Mouse (Mus musculus): ENCODE results near the gene Cidec. TPM values are rescaled to one million over a fixed set of nuclear protein-coding genes. Genes with fewer than 3 reads are reported as not detected.

The Cidec gene
- total RNA-seq, 2 experiments from 2014 or later, result 3.9 to 6.4 TPM

GRCm38 (mm10) chr6:113405483-113405882 is 30.1 kb downstream of the Cidec start:
- no peak for DNase-seq

DNA sequence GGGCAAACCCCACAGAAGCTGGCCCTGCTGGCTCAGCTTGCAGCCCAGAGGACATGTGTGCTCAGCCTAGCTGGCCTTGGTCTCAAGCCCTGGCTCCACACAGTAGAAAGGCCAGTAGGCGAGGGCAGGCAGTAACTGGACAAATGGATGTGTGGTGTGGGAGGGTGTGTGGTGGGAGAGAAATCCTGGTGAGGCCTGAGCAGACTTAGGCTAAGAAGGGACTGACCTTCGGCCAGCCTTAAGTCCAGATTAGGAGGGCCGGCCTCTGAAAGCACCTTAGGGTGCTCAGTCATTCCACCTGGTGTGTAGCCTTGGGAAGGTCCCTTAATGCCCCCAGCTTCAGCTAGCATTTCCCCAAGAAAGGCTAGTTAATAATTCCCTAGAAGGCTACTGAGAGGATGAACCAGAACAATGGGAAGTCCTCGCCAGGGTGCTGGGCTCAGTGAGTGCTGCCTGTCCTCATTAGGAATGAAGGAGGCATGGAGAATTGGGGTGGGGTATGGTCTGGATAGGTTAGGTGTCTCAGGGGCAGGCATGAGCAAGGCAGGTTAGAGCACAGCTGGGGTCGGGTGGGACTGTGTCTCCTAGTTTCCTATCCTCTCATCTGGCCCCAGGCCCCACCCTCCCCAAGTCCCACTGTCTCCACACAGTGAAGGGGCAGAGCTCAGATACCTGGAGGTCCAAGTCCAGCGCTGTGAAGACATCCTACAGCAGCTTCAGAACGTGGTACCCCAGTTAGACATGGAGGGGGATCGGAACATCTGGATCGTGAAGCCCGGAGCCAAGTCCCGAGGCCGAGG is 30.7 kb downstream of the Cidec start:
- no peak for DNase-seq

DNA sequence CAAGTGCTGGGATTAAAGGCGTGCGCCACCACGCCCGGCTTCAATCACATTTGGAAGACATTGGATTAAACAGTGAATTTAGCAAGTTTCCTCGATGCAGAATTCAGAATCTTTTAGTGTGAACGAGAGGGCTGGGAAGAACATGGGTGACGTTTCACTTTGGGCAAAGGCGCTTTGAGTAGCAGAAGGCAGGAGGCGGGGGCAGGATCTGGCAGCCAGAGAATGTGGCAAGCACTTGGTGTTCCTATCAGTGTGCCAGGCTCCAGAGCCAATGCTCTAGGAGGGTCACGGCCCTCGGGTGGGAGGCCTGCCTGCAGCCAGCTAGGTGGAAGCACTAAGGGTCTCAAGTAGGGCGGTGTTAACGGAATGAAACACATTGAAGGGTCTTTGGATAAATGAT is 33.5 kb downstream of the Cidec start:
- DNase-seq, result no peak

DNA sequence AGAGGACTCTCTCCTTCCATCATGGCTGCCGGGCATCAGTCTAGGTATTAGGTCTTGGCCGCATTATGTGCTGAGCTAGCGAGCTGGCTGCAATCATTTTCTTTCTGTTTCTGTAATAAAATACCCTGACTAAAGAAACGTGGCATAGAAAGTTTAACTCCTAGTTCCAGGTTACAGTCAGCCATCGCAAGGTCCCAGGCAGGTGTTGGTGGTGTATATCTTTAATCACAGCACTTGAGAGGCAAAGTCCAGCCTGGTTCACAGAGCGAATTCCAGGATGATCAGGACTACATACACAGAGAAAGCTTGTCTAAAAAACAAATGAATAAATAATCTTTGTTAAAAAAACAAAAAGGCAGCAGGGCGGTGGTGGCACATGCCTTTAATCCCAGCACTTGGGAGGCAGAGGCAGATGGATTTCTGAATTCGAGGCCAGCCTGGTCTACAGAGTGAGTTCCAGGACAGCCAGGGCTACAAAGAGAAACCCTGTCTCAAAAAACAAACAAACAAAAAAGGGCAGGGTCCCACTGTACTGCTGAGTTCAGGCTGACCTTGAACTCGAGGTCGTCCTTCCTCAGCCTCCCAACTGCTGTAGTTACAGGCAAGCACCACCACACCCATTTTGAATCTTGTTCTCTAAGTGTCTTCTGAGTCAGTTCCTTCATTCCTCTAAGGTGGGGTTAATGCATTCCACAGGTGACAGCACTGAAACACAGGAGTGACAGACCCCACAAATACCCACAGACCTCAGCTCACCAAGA is 39.1 kb downstream of the Cidec start:
- no peak for DNase-seq

- no peak for DNase-seq
Observed at GRCm38 (mm10) chr6:113395501-113395900, 40.1 kb downstream of the Cidec start.

GRCm38 (mm10) chr6:113394811-113395210 is 40.7 kb downstream of the Cidec start:
- DNase-seq, result no peak

- DNase-seq, result no peak
Observed at GRCm38 (mm10) chr6:113393951-113394350, 41.6 kb downstream of the Cidec start.

DNA sequence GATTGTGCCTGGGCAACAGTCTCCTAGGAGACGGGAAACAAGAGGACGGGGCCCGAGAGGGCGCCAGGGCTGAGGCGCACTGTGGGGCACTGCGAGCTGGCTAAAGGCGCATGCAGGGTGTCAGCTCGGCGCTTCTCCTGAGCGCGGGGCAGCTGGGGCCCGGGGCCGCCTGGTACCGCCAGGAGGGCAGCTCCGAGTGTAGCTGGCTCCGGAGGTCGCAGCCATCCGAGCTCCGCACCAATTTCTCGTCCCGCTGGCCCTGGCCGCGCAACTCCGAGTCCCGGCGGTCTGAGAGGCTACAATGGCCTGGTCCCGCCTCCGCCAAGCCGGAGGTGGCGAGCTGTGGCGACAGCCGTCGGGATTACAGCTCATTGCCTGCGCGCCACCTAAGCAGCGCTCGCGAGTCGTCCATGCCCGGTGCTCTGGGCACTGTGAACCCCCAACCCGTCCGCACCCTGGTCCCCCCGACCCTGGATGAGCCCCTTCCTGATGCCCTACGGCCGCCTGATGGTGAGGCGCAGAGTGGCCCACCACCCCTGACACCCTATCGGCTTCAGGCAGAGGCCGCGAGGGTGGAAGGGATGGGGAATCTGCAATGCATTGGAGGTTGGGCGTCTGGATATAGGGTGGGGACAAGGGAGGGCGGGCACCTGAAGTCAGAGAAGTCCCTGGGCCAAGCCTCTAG is 43.0 kb downstream of the Cidec start:
- peak; percentile 58 for DNase-seq

DNA sequence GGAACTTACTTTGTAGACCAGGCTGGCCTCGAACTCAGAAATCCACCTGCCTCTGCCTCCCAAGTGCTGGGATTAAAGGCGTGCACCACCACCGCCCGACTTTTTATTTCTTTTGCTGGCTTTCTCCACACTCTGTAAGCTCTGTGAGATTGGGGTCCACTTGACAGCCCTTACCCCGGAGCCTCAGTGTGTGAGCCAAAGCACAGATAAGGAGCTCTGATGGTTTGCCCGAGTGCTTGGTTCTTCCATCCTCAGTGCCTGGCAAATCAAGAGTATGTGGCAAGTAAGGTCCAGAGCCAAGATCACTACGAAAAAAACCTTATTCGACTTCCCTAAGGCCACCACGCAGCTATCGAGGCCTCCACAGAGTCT is 43.6 kb downstream of the Cidec start:
- no peak for DNase-seq

DNA sequence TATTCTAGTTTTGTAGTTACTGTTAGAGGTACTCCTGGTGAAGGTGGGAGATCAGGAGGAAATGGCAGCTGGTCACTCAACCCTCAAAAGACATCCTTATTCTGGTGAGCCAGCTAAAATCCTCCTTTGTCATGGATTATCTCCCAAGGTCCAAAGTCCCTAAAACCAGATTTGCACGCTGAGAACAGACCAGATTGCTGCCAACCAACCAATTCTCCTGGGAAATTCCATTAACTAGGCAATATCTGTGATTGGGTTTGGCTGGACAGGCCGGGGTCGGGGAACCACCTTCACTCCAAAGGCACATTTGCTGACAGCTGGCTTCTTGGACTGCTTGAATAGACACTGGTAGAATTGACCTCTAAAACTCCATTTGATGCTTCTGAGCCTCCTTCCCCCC is 44.8 kb downstream of the Cidec start:
- DNase-seq, result no peak

GRCm38 (mm10) chr6:113388960-113389359 is 46.6 kb downstream of the Cidec start, which contains the start of gene Ttll3:
TSS of gene Ttll3 (plus strand) at chr6:113389260.
- DNase-seq, result no peak

DNA sequence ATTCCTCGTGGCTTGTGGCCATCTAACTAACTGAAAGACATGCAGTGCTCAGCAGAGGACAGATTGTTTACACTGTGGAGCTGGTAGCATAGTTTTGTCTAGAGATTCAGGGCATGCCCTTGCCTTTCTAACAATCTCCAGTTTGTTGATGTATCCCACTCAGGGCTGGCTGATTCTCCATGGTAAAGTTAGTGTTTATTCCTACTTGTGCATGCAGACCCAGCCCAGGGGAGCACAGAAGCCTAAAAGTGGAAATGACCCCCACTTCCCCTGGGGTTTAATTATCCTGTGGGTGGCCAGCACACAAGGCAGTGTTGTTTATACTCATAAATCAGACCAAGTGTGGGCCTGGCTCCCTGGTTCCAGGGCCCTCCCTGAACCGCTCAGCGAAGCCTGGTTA is 49.5 kb downstream of the Cidec start:
- no peak for DNase-seq

- DNase-seq, result no peak
Observed at GRCm38 (mm10) chr6:113385160-113385714, 50.3 kb downstream of the Cidec start.

GRCm38 (mm10) chr6:113384351-113384927 is 51.1 kb downstream of the Cidec start:
- no peak for DNase-seq

DNA sequence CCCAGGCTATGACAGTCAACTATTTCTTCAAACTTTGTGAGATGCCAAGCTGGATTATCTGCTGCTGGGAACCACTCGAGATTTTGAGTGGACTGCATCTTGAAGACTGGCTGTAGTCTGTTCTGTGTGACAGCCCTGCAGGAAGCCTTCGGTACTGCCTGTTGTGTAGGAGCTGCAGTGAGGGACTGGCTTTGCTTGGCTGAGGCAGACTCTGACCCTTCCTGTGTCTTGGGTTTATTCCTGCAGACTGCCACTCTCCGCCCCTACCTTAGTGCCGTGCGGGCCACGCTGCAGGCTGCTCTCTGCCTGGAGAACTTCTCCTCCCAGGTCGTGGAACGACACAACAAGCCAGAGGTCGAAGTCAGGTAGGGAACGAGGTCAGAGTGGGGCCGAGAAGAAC is 55.1 kb downstream of the Cidec start:
- no peak for DNase-seq

- DNase-seq, result no peak
Observed at GRCm38 (mm10) chr6:113379246-113379645, 56.3 kb downstream of the Cidec start.

- DNase-seq, result peak; percentile 89
Observed at GRCm38 (mm10) chr6:113377496-113378385, 57.8 kb downstream of the Cidec start, which contains the start of the genes Tada3 and Arpc4. TSS of gene Tada3 (minus strand) at chr6:113377883. TSS of gene Arpc4 (plus strand) at chr6:113378115.

- DNase-seq, result no peak
Observed at GRCm38 (mm10) chr6:113377172-113377495, 58.4 kb downstream of the Cidec start.
